20 mouse cellular contexts compared by ENCODE assay signal in the genomic region with DNA sequence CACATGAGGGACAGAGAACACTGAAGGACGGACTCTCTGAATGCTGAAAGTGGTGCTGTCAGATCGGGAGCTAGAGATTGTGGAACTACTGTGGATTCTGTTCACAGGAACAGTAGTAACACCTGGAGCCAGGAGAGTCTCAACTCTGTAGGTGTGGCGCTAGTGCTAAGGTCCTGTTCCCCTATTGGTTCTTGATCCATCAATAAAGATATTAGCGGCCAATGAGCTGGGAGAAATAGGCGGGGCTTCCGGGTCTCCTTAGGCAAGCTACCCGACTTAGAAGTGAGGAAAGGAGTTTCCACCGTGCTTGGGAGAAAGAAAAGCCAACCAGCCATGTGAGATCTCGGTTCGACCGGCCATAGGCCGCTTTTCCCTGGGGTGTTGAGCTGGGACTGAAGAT. TPM values are rescaled to one million over a fixed set of nuclear protein-coding genes. Genes with fewer than 3 reads are reported as not detected.
DNase-seq lines count a peak whose midpoint lies in the region; ATAC-seq and TF ChIP-seq lines count a peak whose summit lies in the region.
"Had no signal": no experiment of that assay in that cellular context is flagged by ENCODE, and none has a peak within 500 bp of the region (broad histone marks: within the 10 kb centered on the region; RNA-seq: fewer than 3 reads in every experiment).

No protein-coding gene starts in this region.

- DNase-seq in liver, result peak; percentile 32
- no peak for DNase-seq in liver, postnatal 0 days
- no peak for DNase-seq in liver, embryonic 14.5 days (ENCODE audit: low read depth in 3 of 3, low spot score in 3 of 3)
- no peak for DNase-seq in urinary bladder, postnatal 10 days (ENCODE audit: low spot score)
- DNase-seq in MN1 (ENCODE audit: low spot score), result no peak
- DNase-seq in layer of hippocampus, adult 8-10 months (ENCODE audit: low spot score in 2 of 2), result no peak
- DNase-seq: gastrocnemius, postnatal 10 days; heart, postnatal 4 days; kidney, postnatal 14 days; right cerebral cortex, postnatal 14 days; thymus, postnatal 4 days had no signal

- TF ChIP-seq CTCF in liver, postnatal 0 days (IDR thresholded peaks at IDR 0.05; ENCODE audit: low read depth), result no peak
- TF ChIP-seq CTCF in E14TG2a.4 (conservative IDR thresholded peaks at IDR 0.05; ENCODE audit: low read length), result no peak
- TF ChIP-seq CTCF in liver, embryonic 14.5 days (IDR thresholded peaks at IDR 0.05; ENCODE audit: low read depth), result no peak

- no peak overlapping the region for H3K9ac ChIP-seq in liver, postnatal 0 days (replicated peaks)
- no peak overlapping the region for H3K9ac ChIP-seq in embryonic facial prominence, embryonic 13.5 days
- no peak overlapping the region for H3K9ac ChIP-seq in liver, embryonic 14.5 days (replicated peaks)
- H3K9ac ChIP-seq: forebrain, embryonic 13.5 days; limb, embryonic 13.5 days had no signal

- H3K27ac ChIP-seq in liver, postnatal 0 days (ENCODE audit: low read depth), result no peak overlapping the region
- H3K27ac ChIP-seq in embryonic facial prominence, embryonic 13.5 days, result no peak overlapping the region
- no peak overlapping the region for H3K27ac ChIP-seq in liver, embryonic 14.5 days
- H3K27ac ChIP-seq: forebrain, embryonic 13.5 days; limb, embryonic 13.5 days had no signal

- H3K9me3 ChIP-seq in liver, postnatal 0 days (ENCODE audit: low read length), result no peaks in the 10 kb centered on the region
- peaks cover 10% of the 10 kb centered on the region; the same call in 1 of the 2 replicates for H3K9me3 ChIP-seq in E14TG2a.4 (ENCODE audit: low read length)
- H3K9me3 ChIP-seq in embryonic facial prominence, embryonic 13.5 days, result 0 out of 2 replicates have a peak, but pooled peaks cover 4% of the 10 kb centered on the region
- no peaks in the 10 kb centered on the region for H3K9me3 ChIP-seq in liver, embryonic 14.5 days (ENCODE audit: control insufficient read depth, low read length)
- H3K9me3 ChIP-seq: forebrain, embryonic 13.5 days; limb, embryonic 13.5 days had no signal

- H3K4me3 ChIP-seq in liver, postnatal 0 days (ENCODE audit: low read depth, low read length), result no peak overlapping the region
- H3K4me3 ChIP-seq in E14TG2a.4 (replicated peaks; ENCODE audit: low read length), result peak overlapping the region; percentile 72
- no peak overlapping the region for H3K4me3 ChIP-seq in embryonic facial prominence, embryonic 13.5 days
- no peak overlapping the region for H3K4me3 ChIP-seq in liver, embryonic 14.5 days (ENCODE audit: insufficient read depth in 1 of 2, low read depth in 2 of 2, low read length in 2 of 2)
- H3K4me3 ChIP-seq: forebrain, embryonic 13.5 days; limb, embryonic 13.5 days; myocyte had no signal

- no peaks in the 10 kb centered on the region for H3K36me3 ChIP-seq in liver, postnatal 0 days (replicated peaks; ENCODE audit: insufficient read depth, low read length)
- H3K36me3 ChIP-seq in E14TG2a.4 (ENCODE audit: insufficient read depth, low read length), result no peaks in the 10 kb centered on the region
- H3K36me3 ChIP-seq in embryonic facial prominence, embryonic 13.5 days, result no peaks in the 10 kb centered on the region
- no peaks in the 10 kb centered on the region for H3K36me3 ChIP-seq in liver, embryonic 14.5 days (replicated peaks; ENCODE audit: control insufficient read depth, insufficient read depth, low read depth)
- H3K36me3 ChIP-seq: limb, embryonic 13.5 days had no signal

- H3K4me1 ChIP-seq in liver, postnatal 0 days (ENCODE audit: insufficient read depth), result no peaks in the 10 kb centered on the region
- H3K4me1 ChIP-seq in E14TG2a.4 (replicated peaks; ENCODE audit: low read depth, low read length), result peaks cover 59% of the 10 kb centered on the region
- no peaks in the 10 kb centered on the region for H3K4me1 ChIP-seq in embryonic facial prominence, embryonic 13.5 days
- peaks cover 0 to 5% of the 10 kb centered on the region in 2 experiments; a peak in 2 of 4 replicates for H3K4me1 ChIP-seq in liver, embryonic 14.5 days (replicated peaks; ENCODE audit: control insufficient read depth in 2 of 2, insufficient read depth in 2 of 2, low read length in 1 of 2)
- H3K4me1 ChIP-seq: forebrain, embryonic 13.5 days; limb, embryonic 13.5 days had no signal

- ATAC-seq in liver, postnatal 0 days, result no peak
- ATAC-seq in embryonic facial prominence, embryonic 13.5 days (ENCODE audit: insufficient number of reproducible peaks, insufficient read depth, low FRiP score, low TSS enrichment, low read depth), result no peak
- ATAC-seq in liver, embryonic 14.5 days (ENCODE audit: insufficient read depth), result no peak
- ATAC-seq: forebrain, embryonic 13.5 days; inflammation-experienced regulatory T-cells, adult 6 months had no signal

- H3K4me2 ChIP-seq in liver, postnatal 0 days (ENCODE audit: low read depth, low read length), result no peak overlapping the region
- 0 out of 2 replicates have a peak overlapping the region, but pooled peaks have one; percentile 3 for H3K4me2 ChIP-seq in embryonic facial prominence, embryonic 13.5 days
- H3K4me2 ChIP-seq in liver, embryonic 14.5 days (ENCODE audit: low read depth), result peak overlapping the region; percentile 15; the same call in 1 of the 2 replicates
- H3K4me2 ChIP-seq: forebrain, embryonic 13.5 days; heart, embryonic 11.5 days; limb, embryonic 13.5 days had no signal

- TF ChIP-seq EP300 in liver, postnatal 0 days (IDR thresholded peaks at IDR 0.05; ENCODE audit: low read depth), result no peak
- no peak for TF ChIP-seq EP300 in liver, embryonic 14.5 days (IDR thresholded peaks at IDR 0.05; ENCODE audit: low read depth)

- 43% methylated on average over 12 of the region's 12 CpGs for WGBS in liver, postnatal 0 days (ENCODE audit: insufficient replicate concordance)
- WGBS in embryonic facial prominence, embryonic 13.5 days, result 17% methylated on average over 12 of the region's 12 CpGs
- WGBS in liver, embryonic 14.5 days (ENCODE audit: insufficient replicate concordance), result 28% methylated on average over 12 of the region's 12 CpGs

- H3K27me3 ChIP-seq in liver, postnatal 0 days (ENCODE audit: insufficient read depth, low read length), result no peaks in the 10 kb centered on the region
- peaks cover 10% of the 10 kb centered on the region for H3K27me3 ChIP-seq in E14TG2a.4 (ENCODE audit: insufficient read depth, low read length)
- H3K27me3 ChIP-seq in embryonic facial prominence, embryonic 13.5 days, result no peaks in the 10 kb centered on the region
- H3K27me3 ChIP-seq in liver, embryonic 14.5 days (ENCODE audit: control insufficient read depth, insufficient read depth, low read length), result no peaks in the 10 kb centered on the region
- H3K27me3 ChIP-seq: limb, embryonic 13.5 days had no signal

RNA-seq across cellular contexts. Expression of a gene that starts 4.5 kb away (rescaled TPM):
- not detected in 2 replicates for polyA plus RNA-seq in liver, postnatal 0 days (2015; fragmentation: Nextera tagmentation; extraction: Ambion mirVana)
- not detected in 2 replicates for polyA plus RNA-seq in embryonic facial prominence, embryonic 13.5 days (2015; fragmentation: Nextera tagmentation; extraction: Ambion mirVana)
- polyA plus RNA-seq in liver, embryonic 14.5 days (2012; rRNA removed), result 0.04 TPM in 1 of 2 replicates, not detected in the other
- 0.24 TPM in 1 of 2 replicates, not detected in the other for polyA plus RNA-seq in liver, embryonic 14.5 days (2014; fragmentation: Nextera tagmentation; extraction: Ambion mirVana)
- not detected for total RNA-seq in layer of hippocampus, adult 8-10 months (2022)
- total RNA-seq: gastrocnemius, postnatal 10 days; heart, postnatal 4 days; layer of hippocampus, postnatal 25 days; MEL had no signal
- polyA plus RNA-seq: forebrain, embryonic 13.5 days; heart, embryonic 11.5 days; inflammation-experienced regulatory T-cells, adult 6 months; limb, embryonic 13.5 days; myocyte had no signal

RNA-seq across cellular contexts. Expression of a gene that starts 25.2 kb away (rescaled TPM):
- 0.16 and 0.22 TPM in 2 replicates for polyA plus RNA-seq in liver, postnatal 0 days (2015; fragmentation: Nextera tagmentation; extraction: Ambion mirVana)
- polyA plus RNA-seq in embryonic facial prominence, embryonic 13.5 days (2015; fragmentation: Nextera tagmentation; extraction: Ambion mirVana), result 0.76 and 1.1 TPM in 2 replicates
- polyA plus RNA-seq in liver, embryonic 14.5 days (2012; rRNA removed), result 0.08 and 0.19 TPM in 2 replicates
- 0.18 and 0.43 TPM in 2 replicates for polyA plus RNA-seq in liver, embryonic 14.5 days (2014; fragmentation: Nextera tagmentation; extraction: Ambion mirVana)
- 10 to 100 TPM in 2 of 4 experiments, 1 to 10 TPM in 2; 7.5 to 18.1 (median 9.6) TPM for total RNA-seq in layer of hippocampus, adult 8-10 months (2022)
- polyA plus RNA-seq: inflammation-experienced regulatory T-cells, adult 6 months had no signal

RNA-seq across cellular contexts. Expression of a gene that starts 56.9 kb away (rescaled TPM):
- polyA plus RNA-seq in liver, postnatal 0 days (2015; fragmentation: Nextera tagmentation; extraction: Ambion mirVana), result not detected in 2 replicates
- 0.23 TPM in 1 of 2 replicates, not detected in the other for polyA plus RNA-seq in embryonic facial prominence, embryonic 13.5 days (2015; fragmentation: Nextera tagmentation; extraction: Ambion mirVana)
- 0.02 and 0.17 TPM in 2 replicates for polyA plus RNA-seq in liver, embryonic 14.5 days (2012; rRNA removed)
- 0.09 TPM in 1 of 2 replicates, not detected in the other for polyA plus RNA-seq in liver, embryonic 14.5 days (2014; fragmentation: Nextera tagmentation; extraction: Ambion mirVana)
- under 1 TPM in 2 of 4 experiments, not detected in 2; 0.20 to 0.53 TPM for total RNA-seq in layer of hippocampus, adult 8-10 months (2022)
- total RNA-seq: gastrocnemius, postnatal 10 days; heart, postnatal 4 days; layer of hippocampus, postnatal 25 days; MEL had no signal
- polyA plus RNA-seq: forebrain, embryonic 13.5 days; heart, embryonic 11.5 days; inflammation-experienced regulatory T-cells, adult 6 months had no signal

RNA-seq across cellular contexts. Expression of a gene that starts 57.1 kb away (rescaled TPM):
- 0.33 and 0.38 TPM in 2 replicates for polyA plus RNA-seq in liver, postnatal 0 days (2015; fragmentation: Nextera tagmentation; extraction: Ambion mirVana)
- polyA plus RNA-seq in embryonic facial prominence, embryonic 13.5 days (2015; fragmentation: Nextera tagmentation; extraction: Ambion mirVana), result 1.3 and 1.5 TPM in 2 replicates
- polyA plus RNA-seq in liver, embryonic 14.5 days (2012; rRNA removed), result 0.25 and 0.31 TPM in 2 replicates
- 0.05 and 0.08 TPM in 2 replicates for polyA plus RNA-seq in liver, embryonic 14.5 days (2014; fragmentation: Nextera tagmentation; extraction: Ambion mirVana)
- total RNA-seq in layer of hippocampus, adult 8-10 months (2022), result 1 to 10 TPM; 1.3 to 4.5 (median 2.3) TPM
